Mouse (Mus musculus) neural tube, postnatal 0 days (tissue): ENCODE results near the gene Snapc4. TPM values are rescaled to one million over a fixed set of nuclear protein-coding genes. Genes with fewer than 3 reads are reported as not detected.

ENCODE experiments used
- polyA plus RNA-seq: library from polyadenylated mRNA; unstranded; fragments of >200 nt; fragmentation: Nextera tagmentation; extraction: Ambion mirVana; gene quantifications from 2 replicates; pipeline ENCODE4 v1.2.1, GENCODE M21; 2015

The Snapc4 gene
- 22.5 and 33.1 TPM in 2 replicates for polyA plus RNA-seq

DNA sequence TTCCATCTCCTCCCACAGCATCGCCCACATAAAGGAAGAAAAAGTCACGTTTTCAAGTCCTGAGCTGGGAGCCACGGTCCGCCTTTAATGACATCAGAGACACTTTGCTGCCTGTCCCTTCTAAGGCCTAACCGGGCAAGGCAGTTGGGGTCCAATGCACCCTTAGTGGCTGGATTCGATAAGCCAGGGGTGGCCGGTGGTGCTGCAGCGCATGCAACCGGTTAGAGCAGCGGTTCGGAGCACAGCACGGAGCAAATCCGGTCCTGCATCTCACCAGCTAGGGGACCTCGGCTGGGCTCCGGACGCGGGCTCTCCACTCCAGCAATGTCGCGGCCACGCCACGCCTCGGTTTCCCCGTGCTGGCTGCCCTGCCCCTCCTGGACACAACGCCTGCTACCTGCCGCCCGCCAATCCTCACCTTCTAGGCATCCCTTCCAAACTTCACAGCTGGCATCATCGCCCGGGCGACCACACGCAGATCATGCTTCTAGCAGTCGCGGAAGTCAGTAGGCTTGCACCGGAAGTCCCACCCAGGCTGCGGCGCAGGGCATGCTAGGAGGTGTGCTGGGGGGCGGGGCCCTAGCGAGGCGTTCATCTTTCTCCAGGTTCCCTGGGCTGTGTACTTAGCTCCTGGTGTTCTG lies at the start of gene Snapc4:
Snapc4 (minus strand) TSS at position 523 of the 641 bp plus-strand sequence.

DNA sequence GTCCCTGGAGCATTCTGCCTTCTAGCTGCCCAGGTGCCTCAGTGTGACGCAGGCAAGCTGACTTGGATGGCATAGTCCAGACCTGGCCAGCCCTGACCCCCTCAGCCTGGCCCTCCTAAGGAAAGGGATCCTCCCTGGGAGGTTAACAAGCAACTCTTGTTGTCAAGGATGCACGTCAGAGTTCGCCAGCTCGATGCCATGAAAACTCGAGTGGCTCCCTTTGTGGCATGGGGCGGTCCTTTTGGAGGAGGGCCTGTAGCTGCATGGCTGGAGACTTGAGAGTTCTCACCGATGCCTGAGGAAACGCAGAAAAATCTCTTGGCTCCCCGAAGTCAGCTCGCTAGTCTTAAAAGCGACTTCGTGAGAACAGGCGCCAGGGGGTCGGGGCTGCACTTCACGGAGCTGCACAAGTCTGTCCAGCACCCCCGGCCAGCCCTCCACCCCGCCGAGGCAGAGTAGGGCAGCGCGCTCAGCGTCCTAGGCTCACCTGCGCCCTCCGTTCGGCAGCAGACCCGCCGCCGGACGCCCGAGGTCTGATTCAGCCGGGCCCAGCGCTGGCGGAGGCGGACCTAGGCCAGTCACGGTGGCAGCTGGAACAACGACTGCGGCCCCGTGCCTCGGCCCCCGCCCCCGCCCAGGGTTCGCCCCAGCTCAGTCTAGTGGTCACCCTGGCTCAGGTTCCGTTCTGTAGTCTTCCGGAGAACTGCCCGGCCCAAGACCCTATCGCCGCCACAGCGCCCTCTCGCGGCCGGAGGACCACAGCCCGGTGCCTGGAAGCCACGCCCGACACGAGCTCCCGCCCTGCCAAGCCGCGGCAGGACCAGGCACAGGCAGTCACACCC lies 28.3 kb upstream of the Snapc4 start, which contains the start of gene Inpp5e:
Inpp5e (minus strand) TSS at position 689 of the 842 bp plus-strand sequence.

DNA sequence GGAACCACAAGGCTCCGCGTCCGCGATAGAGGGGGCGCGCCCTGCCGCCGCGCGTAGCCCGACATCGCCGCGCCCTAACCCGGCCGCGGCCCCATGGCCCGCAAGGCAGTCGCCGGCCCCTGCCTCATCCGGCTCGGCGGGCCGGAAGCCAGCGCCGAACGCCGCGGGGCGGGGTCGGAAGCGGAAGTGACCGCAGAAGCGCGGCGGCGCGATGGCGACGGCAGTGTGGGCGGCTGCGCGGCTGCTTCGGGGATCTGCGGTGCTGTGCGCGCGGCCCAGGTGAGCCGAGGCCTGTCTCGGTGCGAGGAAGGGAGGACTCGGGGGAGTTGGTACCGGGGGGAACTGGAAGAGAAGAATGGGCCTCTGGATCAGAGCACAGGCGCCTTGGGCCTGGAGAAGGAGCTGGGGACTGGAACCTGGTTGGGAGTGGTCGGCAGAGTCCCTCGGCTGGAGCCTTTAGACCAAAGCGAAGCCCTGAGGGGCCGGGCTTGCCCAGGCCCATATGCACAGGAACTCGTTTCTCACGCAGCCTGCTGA lies 8.8 kb upstream of the Snapc4 start, which contains the start of the genes Entr1 and Pmpca:
Entr1 (minus strand) TSS at position 163 of the 537 bp plus-strand sequence.
Pmpca (plus strand) TSS at position 186 of the 537 bp plus-strand sequence.

DNA sequence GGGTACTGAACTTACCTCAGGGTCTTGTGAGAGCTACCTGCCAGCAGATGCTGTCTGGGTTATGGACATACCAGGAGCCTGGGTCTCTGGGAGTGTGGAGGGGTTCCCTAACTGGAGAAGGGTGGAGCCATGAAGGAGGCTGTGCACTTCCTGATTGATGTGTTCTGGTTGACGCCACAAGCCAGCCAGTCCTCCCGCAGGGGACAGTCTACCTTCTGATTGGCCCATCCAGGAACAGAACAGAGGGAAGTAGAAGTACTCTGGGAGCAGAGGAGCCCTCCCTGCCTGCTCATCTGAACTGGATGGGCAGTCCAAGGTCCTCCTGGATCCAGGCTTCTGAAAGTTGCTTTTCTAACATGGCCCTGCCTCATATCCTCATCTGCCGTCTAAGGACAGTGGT lies 19.7 kb downstream of the Snapc4 start, which contains the start of gene Card9:
Card9 (minus strand) TSS at position 147 of the 400 bp plus-strand sequence.

DNA sequence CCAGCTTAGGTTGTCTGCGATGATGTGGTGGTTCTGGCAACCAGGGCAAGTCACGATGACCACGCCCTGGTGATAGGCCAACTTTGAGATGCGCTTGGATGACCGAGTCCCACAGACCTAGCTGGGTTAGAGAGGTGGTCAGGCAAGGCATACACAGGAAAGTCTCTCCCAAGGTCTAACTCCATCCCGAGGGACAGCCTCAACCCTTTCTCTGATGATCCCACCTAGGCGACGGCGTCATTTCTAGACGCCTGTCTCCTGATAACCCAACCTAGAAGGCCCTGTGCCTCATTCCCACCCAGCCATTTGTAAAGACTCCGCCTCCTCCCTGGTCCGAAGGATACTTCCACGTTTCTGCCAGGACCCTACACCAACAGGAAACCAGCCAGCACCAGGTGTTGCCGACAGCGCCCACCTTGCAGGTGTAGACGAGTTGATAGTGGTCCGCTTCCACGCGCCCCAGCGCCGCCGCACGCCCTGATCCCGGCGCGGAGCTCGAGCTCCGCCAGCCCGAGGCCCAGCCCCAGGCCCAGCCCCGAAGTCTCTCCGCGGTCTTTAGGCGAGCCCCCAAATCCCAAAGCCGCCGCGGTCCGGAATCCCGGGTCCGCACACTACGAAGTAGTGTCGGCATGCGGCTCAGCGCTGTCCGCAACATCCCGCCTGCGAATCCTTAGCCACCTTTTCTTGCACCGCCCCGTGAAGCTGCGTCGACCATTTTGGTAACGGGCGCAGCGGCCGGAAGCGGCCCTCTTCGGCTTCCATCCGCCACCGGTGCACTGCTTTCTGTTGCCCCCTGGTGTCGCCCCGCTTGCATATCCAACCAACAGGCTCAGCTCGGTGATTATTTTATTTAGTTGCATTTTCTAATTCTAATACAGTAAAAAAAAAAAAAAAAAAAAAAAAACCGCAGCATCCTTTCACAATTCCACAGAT lies 28.8 kb downstream of the Snapc4 start, which contains the start of gene Dnlz:
Dnlz (minus strand) TSS at position 753 of the 933 bp plus-strand sequence.

DNA sequence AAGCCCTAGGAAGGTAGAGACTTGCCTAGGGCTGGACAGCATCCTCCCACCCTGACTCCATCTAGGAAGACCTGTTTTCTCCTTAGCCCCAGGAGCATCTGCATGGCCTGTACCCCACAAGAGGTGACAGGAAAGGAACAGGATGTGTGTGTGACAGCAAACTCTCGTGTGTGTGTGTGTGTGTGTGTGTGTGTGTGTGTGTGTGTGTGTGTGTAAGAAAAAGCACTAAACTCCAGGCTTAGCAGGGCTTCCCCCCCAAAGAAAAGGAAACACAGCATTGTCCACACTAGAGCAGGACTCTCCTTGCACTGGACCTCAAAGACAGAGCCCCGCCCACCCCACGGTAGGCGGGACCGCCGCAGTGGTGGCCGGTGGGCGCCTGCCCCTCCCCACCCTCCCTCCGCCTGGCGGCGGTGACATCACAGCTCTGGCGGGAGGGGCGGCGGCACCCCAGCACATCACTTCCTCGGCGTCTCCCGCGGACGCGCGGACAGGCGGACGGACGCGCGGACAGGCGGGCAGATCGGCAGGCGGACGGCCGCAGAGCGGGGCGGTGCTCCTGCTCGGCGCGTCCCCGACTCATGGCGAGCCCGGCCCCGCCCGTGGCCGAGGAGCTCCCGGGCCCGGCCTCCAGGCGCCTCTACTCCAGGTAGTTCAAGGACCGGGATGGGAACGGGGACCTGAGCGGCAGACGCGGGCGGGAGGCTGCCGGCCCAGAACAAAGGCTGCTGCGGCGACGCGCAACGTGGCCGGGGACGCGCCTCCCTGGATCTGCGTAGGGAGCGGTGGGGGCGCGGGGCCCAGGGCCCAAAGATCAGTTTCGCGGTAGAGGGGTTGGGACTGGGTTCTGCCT lies 65.2 kb downstream of the Snapc4 start, which contains the start of gene Gpsm1:
Gpsm1 (plus strand) TSS at position 444 of the 853 bp plus-strand sequence.

Other genes with a start within 250 kb of the Snapc4 start
- gene Lhx3, start 172.4 kb downstream of the Snapc4 start, polyA plus RNA-seq: 3.8 and 5.2 TPM in 2 replicates
- 12.2 and 13.2 TPM in 2 replicates for gene Qsox2, start 143.1 kb downstream of the Snapc4 start, polyA plus RNA-seq
- gene Ccdc187, start 86.1 kb downstream of the Snapc4 start, polyA plus RNA-seq: 0.10 and 0.18 TPM in 2 replicates
- 114 and 134 TPM in 2 replicates for gene Gpsm1, start 65.1 kb downstream of the Snapc4 start, polyA plus RNA-seq
- gene Dnlz, start 28.5 kb downstream of the Snapc4 start, polyA plus RNA-seq: 28.5 and 29.0 TPM in 2 replicates
- gene Card9, start 19.7 kb downstream of the Snapc4 start, polyA plus RNA-seq: 1.5 and 2.4 TPM in 2 replicates
- 131 and 145 TPM in 2 replicates for gene Entr1, start 8.7 kb upstream of the Snapc4 start, polyA plus RNA-seq
- 82.0 and 91.0 TPM in 2 replicates for gene Pmpca, start 8.7 kb upstream of the Snapc4 start, polyA plus RNA-seq
- gene Inpp5e, start 28.6 kb upstream of the Snapc4 start, polyA plus RNA-seq: 16.3 and 18.7 TPM in 2 replicates
- gene Sec16a, start 64.6 kb upstream of the Snapc4 start, polyA plus RNA-seq: 11.5 and 12.7 TPM in 2 replicates
- 9.1 and 10.9 TPM in 2 replicates for gene Notch1, start 136.0 kb upstream of the Snapc4 start, polyA plus RNA-seq
- gene Egfl7, start 199.4 kb upstream of the Snapc4 start, polyA plus RNA-seq: 68.9 and 76.0 TPM in 2 replicates
- gene Gm20532, start 206.0 kb upstream of the Snapc4 start, polyA plus RNA-seq: not detected in 2 replicates
- gene Agpat2, start 223.8 kb upstream of the Snapc4 start, polyA plus RNA-seq: 8.2 and 8.4 TPM in 2 replicates
- gene Fam69b, start 247.8 kb upstream of the Snapc4 start, polyA plus RNA-seq: 148 and 150 TPM in 2 replicates